Mouse (Mus musculus): ENCODE measurements at regions not wholly inside any gene's neighbourhood (a gene's known extent, or its start where the extent isn't known, plus 50 kb on each side); places are given as distances from the start of the nearest gene placed in this dataset.

DNA sequence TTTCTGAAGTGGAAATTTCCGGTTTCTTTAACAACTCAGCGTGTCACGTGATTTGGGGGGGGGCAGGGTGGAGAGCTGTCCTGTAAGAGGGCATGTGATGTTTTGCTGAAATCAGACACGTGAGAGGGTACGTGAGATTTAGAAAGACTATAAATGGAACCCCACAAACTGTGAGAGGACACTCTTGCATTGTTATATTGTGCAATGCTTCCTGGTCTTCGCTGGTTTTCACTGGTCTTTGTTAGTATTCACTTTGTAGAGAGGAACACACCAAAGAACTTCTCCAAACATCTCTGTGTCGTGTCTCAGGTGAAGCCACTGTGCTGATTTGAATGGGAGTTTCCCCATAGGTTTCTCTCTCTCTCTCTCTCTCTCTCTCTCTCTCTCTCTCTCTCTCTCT lies 163.2 kb upstream of the Jun start:
- DNase-seq (ENCODE audit: low spot score in 2 of 2) = no peak

DNA sequence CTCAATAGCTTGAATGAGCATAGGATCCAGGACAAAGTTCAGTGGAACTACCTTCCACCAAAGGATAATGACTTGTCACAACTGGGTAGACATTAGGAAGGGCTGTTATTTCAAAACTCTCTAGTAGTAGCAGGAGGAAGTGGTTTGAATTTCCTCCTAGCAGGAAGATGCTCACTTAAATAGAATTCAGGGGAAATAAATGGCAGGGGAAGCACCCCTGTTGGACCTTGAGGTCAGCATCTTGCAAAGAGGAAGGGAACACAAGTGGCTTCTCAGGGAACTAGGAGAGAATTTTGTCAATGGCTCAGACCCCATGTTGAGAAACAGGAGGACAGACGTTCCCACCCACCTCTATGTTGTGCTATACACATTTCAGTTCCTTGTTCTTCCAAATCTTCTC lies 178.4 kb upstream of the Jun start:
- DNase-seq (ENCODE audit: low spot score in 2 of 2) = no peak

DNA sequence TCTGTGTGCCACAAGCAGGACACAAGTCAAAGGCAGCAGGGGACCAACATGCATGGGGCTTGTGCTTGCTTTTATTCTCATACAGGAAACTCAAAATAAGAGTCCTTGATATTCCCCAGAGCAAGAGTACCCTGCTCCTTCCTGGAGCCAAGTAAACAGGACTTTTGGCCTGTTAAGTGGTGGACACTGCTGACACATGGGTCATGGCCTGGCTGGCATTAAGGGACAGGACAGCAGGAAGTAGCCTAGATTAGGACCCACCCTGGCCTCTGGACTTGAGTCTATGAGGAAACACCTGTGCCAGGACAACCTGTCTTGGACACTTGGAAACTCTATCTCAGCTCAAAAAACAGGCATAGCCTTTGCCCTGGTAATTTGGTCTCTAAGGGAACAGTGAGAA lies 181.0 kb upstream of the Jun start:
- no peak for DNase-seq (ENCODE audit: low spot score in 2 of 2)

- DNase-seq (ENCODE audit: low spot score in 2 of 2) = no peak
Measured at GRCm38 (mm10) chr4:95234030-95234555, 182.1 kb upstream of the Jun start.

DNA sequence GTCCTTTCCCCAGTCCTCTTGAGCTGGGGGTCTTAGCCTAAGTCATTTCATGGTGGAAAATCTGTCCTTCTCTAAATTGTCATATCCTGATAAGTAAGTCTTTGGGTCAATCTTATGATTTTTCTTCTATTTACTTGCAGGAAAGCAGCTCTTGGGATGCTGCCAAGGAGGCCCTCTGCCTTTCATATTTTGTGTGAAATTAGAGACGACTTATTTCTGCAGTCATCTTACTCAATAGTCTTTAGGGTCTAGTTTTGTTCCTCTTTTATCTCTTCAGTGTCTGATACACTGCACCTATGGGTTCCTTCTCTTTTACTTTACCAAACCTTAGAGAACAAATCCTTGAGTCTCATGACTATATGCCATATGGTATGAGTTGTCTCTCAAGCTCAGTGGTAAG lies 196.0 kb upstream of the Jun start:
- DNase-seq (ENCODE audit: low spot score in 2 of 2) = no peak

DNA sequence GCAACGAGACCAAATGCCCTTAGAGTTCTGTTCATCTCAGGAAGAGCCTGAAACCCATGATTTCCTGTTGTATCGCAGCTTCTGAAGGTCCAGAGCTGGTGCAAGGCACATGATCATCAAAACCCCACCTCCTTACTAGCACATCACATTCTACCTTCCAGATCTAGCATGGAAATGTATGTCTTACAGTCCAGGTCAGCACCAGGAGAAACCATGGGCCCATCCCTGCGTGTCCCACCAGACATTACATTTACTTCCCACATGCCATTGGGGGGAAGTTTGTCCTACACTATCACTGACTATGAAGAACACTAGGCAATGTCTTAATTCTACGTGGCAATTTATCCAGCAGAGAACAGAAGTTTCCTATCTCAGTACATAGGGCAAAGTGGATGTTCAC lies 197.0 kb upstream of the Jun start:
- no peak for DNase-seq (ENCODE audit: low spot score in 2 of 2)

GRCm38 (mm10) chr4:95250083-95250482 lies 198.1 kb upstream of the Jun start:
- no peak for DNase-seq (ENCODE audit: low spot score in 2 of 2)

- no peak for DNase-seq (ENCODE audit: low spot score in 2 of 2)
Measured at GRCm38 (mm10) chr4:95269766-95270165, 217.7 kb upstream of the Jun start.

DNA sequence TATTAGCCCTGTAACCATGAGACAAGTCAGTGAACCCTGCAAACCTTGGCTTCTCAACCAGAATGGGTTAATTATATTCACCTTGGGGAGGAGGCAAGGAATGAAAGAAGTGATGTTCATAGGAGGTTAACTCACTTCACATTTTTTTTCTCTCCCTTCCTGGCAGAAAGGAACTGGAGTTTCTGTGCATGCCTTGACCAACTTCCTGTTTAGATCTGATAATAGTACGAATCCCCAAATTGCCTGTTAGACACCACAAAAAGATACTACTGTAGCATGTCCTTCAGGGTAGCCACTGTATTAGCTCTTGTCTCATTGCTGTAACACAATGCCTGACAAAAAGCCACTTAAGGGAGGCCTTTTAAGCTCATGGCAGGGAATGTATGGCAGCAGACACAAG lies 218.4 kb upstream of the Jun start:
- DNase-seq (ENCODE audit: low spot score in 2 of 2) = no peak

GRCm38 (mm10) chr4:95276231-95276630 lies 224.2 kb upstream of the Jun start:
- no peak for DNase-seq (ENCODE audit: low spot score in 2 of 2)

DNA sequence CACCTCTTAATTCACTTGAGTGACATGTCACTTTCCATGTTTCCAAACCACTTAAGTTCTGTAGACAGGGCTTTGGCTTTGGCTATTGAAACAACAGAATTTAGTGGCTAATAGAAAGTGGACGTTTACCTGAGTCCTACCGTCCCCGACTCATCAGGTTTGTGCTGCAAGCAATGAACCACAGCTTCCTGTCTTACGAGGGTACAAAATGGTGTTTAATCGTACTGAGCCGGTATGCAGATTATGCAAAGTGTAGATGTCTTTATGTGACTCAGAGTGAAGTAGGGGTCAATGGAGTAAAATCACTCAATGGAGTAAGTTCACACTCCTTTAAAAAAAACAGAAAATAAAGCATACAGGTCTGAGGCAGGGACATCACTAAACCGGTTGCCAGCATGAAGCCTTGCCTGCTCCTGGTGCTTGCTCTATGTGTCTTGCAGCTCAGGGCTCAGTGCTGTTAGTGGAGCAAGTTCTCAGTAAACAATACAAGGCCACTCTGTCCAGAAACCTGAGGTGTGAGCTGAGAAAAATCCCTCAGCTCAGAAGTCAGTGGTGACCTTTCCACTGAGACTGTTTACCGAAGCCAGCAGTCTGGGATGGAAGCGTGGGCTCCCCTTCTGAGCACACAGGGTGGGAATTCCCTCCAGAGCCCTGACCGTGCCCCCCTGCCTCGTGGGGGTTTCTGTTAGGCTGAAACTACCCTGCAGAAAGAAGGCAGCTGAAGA lies 226.1 kb upstream of the Jun start:
- no peak for DNase-seq (ENCODE audit: low spot score in 2 of 2)

DNA sequence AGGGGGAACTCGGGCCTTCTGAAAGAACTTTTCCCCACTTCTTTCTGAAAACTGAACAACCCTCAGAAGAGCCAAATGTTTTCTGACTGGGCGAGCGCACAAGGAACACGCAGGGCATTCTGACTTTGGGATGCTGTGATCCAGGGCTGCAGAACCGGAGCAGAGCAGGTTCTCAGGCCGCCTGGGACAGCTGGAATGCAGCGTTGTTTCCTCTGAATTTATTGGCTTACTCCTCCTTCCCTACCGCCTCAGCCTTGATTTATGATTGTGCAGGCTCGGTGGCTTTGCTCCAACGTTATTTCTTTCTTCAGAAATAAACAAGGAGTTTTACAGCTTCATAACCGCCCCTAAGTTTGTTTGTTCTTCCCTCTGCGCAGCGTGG lies 226.7 kb upstream of the Jun start:
- no peak for DNase-seq (ENCODE audit: low spot score in 2 of 2)

- no peak for DNase-seq (ENCODE audit: low spot score in 2 of 2)
Measured at GRCm38 (mm10) chr4:95279200-95279599, 227.2 kb upstream of the Jun start.

DNA sequence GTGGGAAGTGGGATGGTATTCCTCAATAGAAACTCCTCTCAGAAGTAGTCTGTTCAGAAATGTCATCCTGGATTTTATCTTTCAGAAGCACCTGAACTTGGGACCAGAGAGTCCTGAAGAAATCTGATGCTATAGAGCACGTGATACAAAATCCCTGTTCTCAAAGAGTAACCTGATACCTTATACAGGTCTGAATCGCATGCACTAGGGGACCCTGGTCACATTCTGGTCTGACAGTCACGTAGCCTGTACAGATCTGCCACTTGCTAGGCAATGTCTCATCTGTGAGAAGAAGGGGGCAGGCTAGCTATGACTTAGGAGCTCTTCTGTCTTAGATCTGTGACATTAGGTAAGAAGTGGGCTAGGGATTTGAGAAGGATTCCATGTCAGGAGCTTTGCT lies 230.1 kb upstream of the Jun start:
- DNase-seq (ENCODE audit: low spot score in 2 of 2) = no peak

DNA sequence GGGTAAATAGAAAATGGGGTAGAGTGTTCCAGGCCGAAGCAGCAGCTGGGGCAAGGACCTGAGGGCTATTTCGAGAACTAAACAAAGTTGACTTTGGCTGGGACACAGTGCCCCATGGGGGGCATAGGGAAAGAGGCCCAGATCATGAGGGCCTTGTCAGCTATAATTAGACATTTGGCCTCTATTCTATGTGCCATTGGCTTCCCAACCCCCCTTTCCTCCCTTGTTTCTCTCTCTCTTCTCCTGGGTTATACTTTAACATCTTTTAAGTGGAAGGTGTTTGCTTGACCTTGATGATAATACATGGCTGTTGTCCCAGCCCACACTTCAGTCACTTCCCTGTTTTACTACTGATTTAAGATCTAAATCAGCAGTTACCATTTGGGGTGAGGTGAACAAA lies 231.8 kb upstream of the Jun start:
- DNase-seq (ENCODE audit: low spot score in 2 of 2) = no peak

GRCm38 (mm10) chr4:95284192-95284591 lies 232.2 kb upstream of the Jun start:
- no peak for DNase-seq (ENCODE audit: low spot score in 2 of 2)

DNA sequence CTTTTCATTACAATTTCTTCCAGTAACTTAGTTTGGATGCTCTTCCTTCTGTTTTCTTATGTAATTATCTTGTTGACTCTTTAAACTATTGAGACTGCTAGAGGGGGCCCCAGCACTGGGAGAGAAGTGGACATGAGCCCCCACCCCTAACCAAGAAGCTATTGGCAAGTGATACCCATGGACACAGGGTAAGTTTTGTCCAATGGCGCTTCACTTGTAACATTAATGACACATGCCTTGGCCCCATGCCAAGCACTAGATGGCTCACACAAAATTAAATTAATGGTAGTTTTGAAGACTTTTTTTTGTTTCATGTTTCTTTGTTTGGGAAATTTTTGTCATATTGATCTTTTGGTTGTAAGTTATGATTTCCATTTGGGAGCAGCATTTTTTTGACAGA lies 232.7 kb upstream of the Jun start:
- no peak for DNase-seq (ENCODE audit: low spot score in 2 of 2)

- no peak for DNase-seq (ENCODE audit: low spot score in 2 of 2)
Measured at GRCm38 (mm10) chr4:95290321-95290720, 238.3 kb upstream of the Jun start.

DNA sequence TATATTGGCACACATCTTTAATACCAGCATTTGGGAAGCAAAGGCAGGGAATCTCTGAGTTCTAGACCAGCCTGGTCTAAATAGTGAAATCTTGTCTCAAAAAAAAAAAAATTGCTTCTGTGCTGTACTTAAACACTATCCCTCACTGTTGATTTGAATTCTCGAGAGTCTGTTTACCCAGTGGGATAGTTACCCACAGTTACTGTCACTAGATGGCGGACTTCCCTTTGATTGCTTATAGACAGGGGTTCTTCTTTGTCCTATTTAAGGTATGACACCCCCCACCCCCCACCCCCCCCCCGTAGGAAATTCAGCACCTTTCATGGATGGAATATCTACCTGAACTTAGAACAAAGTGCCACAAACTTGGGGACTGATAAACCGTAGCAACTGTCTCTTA lies 242.1 kb upstream of the Jun start:
- no peak for DNase-seq (ENCODE audit: low spot score in 2 of 2)

GRCm38 (mm10) chr4:95301907-95302306 lies 249.9 kb upstream of the Jun start:
- no peak for DNase-seq (ENCODE audit: low spot score in 2 of 2)

DNA sequence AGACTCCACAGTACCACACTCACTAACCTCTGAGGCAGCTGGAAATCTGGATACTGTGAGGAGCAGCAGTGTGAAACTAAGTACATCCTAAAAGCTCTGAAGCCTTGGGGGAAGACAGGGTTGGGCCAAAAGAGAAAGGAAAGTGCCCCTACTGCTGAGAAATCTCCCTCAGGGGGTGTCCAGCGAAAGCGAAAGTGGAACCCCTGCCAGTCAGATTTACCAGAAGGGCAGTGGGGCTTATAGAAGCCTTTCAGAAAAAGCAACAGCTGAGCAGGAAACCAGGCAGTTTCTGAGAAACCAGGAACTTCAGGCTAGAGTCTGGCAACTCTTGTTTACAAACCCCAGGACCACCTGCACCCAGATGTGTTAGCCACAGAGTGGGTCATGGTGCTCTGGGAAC lies 251.3 kb upstream of the Jun start:
- DNase-seq (ENCODE audit: low spot score in 2 of 2) = no peak

- DNase-seq (ENCODE audit: low spot score in 2 of 2) = no peak
Measured at GRCm38 (mm10) chr4:95304006-95304405, 252.0 kb upstream of the Jun start.

DNA sequence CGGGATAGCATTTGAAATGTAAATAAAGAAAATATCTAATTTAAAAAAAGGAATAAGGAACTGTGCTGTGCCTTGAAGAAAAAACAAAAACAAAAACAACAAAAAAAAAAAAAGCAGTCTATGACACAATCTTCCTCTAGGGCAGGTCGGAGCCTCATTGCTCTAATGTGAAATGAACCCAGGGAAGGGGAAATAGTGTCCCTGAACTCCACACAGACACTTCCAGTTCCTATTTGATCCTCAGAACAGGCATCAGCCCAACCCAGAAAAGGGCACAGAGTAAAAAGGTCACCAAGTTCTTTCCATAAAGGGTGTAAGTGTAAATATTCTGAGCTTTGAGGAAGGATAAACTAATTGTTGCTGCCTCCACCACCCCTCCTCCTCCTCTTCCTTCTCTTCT lies 250.2 kb upstream of the Fggy start:
- DNase-seq (ENCODE audit: low spot score in 2 of 2) = no peak

- no peak for DNase-seq (ENCODE audit: low spot score in 2 of 2)
Measured at GRCm38 (mm10) chr4:95308469-95308895, 248.8 kb upstream of the Fggy start.

Measured in right cerebral cortex, postnatal 36 days (tissue).